Mouse (Mus musculus) cerebellum, adult 2 months (tissue): ENCODE measurements around the gene Slc22a8.

ENCODE experiments used
- CTCF ChIP-seq: fragments of 200-500 bp; IDR thresholded peaks from 2 replicates; pipeline ENCODE4 v1.5.1; 2011; ENCODE audit warnings: low read depth, mild to moderate bottlenecking, control low read depth, low read length, moderate library complexity, borderline replicate concordance; ENCODE audit not compliant: insufficient read depth
- POLR2A ChIP-seq: fragments of 200-500 bp; IDR thresholded peaks from 2 replicates; pipeline ENCODE4 v1.6.1; 2011; ENCODE audit warnings: low read length, control low read depth, borderline replicate concordance; ENCODE audit not compliant: insufficient read depth

DNA sequence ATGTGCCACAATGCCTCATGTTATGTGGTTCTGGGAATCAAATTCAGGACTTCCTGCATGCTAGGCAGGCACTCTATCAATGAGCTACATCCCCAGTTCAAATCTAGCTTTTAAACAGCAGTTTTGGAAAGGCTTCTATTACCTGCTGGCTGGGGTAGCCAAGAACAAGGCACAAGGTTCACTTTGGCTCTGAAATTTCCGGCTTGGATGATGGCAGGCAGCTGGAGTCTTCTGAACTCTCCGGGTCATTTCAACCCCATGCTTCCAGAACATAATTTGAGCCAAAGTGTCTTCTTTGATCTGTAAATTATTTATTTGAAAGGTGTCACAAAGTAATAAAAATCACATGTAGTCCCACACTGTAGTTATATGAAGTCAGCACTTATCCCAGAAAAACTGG lies 22.1 kb downstream of the Slc22a8 start:
- no peak for TF ChIP-seq CTCF
- TF ChIP-seq POLR2A: no peak
